Mouse (Mus musculus) lung, postnatal 0 days (tissue): Measurements from ENCODE around the gene Dhodh.

ENCODE experiments used
- CTCF ChIP-seq: IDR thresholded peaks from 2 replicates; pipeline ENCODE4 v1.5.1; 2016; ENCODE audit warnings: antibody characterized with exemption, mild to moderate bottlenecking
- EP300 ChIP-seq: IDR thresholded peaks from 2 replicates; pipeline ENCODE4 v1.6.1; 2016; ENCODE audit warnings: antibody characterized with exemption, mild to moderate bottlenecking, control low read depth

DNA sequence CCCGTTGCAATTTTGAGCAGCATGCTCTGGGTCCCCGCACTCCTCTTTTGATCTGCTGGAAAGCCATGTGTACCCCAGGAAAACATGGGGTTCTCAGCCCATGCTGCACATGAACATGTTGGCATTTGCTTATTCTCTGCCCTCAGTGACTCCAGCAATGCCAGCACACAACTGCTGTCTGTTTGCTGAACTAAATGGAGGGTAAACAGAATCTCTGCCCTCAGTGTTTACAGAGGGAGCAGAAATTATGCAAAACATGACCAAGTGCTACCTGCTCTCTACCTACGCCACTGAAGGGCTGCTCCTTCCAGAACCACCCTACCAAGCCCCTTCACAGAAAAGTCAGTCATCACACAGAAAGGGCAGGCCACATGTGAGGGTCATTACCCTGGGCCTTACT lies 23.6 kb downstream of the Dhodh start:
- no peak for TF ChIP-seq CTCF
- TF ChIP-seq EP300 = no peak
